Mouse (Mus musculus): Measurements from ENCODE around the gene Susd3. TPM values are rescaled to one million over a fixed set of nuclear protein-coding genes. Genes with fewer than 3 reads are reported as not detected.

Gene Susd3
- polyA plus RNA-seq, 1 experiment from 2014 or later: 0.32 TPM

DNA sequence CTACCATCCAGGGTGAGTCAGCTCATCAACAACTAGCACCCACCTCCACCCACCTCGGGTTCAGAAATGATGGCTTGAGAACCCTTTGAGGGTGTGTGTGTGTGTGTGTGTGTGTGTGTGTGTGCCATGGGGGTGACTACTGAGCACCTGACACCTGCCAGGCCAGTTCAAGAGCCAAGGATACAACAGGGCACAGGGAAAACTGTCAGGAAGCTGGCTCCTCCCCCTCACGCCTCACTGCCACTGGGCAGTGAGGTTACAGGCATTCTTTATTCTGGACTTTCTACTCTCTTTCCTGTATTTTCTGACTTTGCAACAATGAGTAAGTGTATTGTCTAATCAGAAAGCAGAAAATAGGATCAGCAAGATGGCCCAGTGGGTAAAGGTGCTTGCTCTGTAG, 1.1 kb upstream of the Susd3 start:
- Histone ChIP-seq H3K9me3 (ENCODE audit: control insufficient read depth, low read length) (no peaks in the 10 kb centered on the region), H3K4me3 (replicated peaks; ENCODE audit: low read depth, low read length) (no peak overlapping the region), H3K36me3 (ENCODE audit: control insufficient read depth, insufficient read depth, low read length) (no peaks in the 10 kb centered on the region), H3K27me3 (ENCODE audit: control insufficient read depth, insufficient read depth, low read length) (peaks cover 29% of the 10 kb centered on the region), H3K9ac (replicated peaks; ENCODE audit: low read length) (no peak overlapping the region), H3K4me2 (ENCODE audit: low read length) (no peak overlapping the region), H3K4me1 (ENCODE audit: control insufficient read depth, insufficient read depth, low read length) (peaks cover 7% of the 10 kb centered on the region; the same call in 1 of the 2 replicates), H3K27ac (replicated peaks; ENCODE audit: low read depth, low read length) (no peak overlapping the region)
- DNase-seq (no peak), ATAC-seq (ENCODE audit: low FRiP score, low TSS enrichment) (no peak)
- WGBS: 59% methylated on average over 2 of the region's 2 CpGs

- Histone ChIP-seq H3K36me3 (ENCODE audit: control insufficient read depth, insufficient read depth, low read length) (no peaks in the 10 kb centered on the region), H3K9me3 (ENCODE audit: control insufficient read depth, low read length) (no peaks in the 10 kb centered on the region), H3K9ac (replicated peaks; ENCODE audit: low read length) (no peak overlapping the region), H3K27ac (replicated peaks; ENCODE audit: low read depth, low read length) (no peak overlapping the region), H3K4me1 (ENCODE audit: control insufficient read depth, insufficient read depth, low read length) (peaks cover 7% of the 10 kb centered on the region; the same call in 1 of the 2 replicates), H3K4me2 (ENCODE audit: low read length) (no peak overlapping the region), H3K27me3 (ENCODE audit: control insufficient read depth, insufficient read depth, low read length) (peaks cover 29% of the 10 kb centered on the region), H3K4me3 (replicated peaks; ENCODE audit: low read depth, low read length) (no peak overlapping the region)
- DNase-seq (no peak), ATAC-seq (ENCODE audit: low FRiP score, low TSS enrichment) (no peak)
- WGBS: 70% methylated on average over 3 of the region's 3 CpGs
These were observed 417 bp upstream of the Susd3 start for GRCm38 (mm10) chr13:49248923-49249322.

GRCm38 (mm10) chr13:49247740-49248466, 603 bp downstream of the Susd3 start:
- Histone ChIP-seq H3K9ac (replicated peaks; ENCODE audit: low read length) (0 out of 2 replicates have a peak overlapping the region, but pooled peaks have one; percentile 26), H3K4me2 (ENCODE audit: low read length) (peak overlapping the region; percentile 54), H3K4me1 (ENCODE audit: control insufficient read depth, insufficient read depth, low read length) (peaks cover 7% of the 10 kb centered on the region; the same call in 1 of the 2 replicates), H3K27me3 (ENCODE audit: control insufficient read depth, insufficient read depth, low read length) (peaks cover 29% of the 10 kb centered on the region), H3K27ac (replicated peaks; ENCODE audit: low read depth, low read length) (no peak overlapping the region), H3K4me3 (replicated peaks; ENCODE audit: low read depth, low read length) (peak overlapping the region; percentile 28), H3K9me3 (ENCODE audit: control insufficient read depth, low read length) (no peaks in the 10 kb centered on the region), H3K36me3 (ENCODE audit: control insufficient read depth, insufficient read depth, low read length) (no peaks in the 10 kb centered on the region)
- under 1% methylated on average over 58 of the region's 58 CpGs for WGBS
- no peak for ATAC-seq (ENCODE audit: low FRiP score, low TSS enrichment)
- DNase-seq: peak; percentile 35

- H3K27me3 ChIP-seq (ENCODE audit: control insufficient read depth, insufficient read depth, low read length): peaks cover 29% of the 10 kb centered on the region
- H3K9ac ChIP-seq (replicated peaks; ENCODE audit: low read length): no peak overlapping the region
- no peak for DNase-seq
- H3K36me3 ChIP-seq (ENCODE audit: control insufficient read depth, insufficient read depth, low read length): no peaks in the 10 kb centered on the region
- no peak for ATAC-seq (ENCODE audit: low FRiP score, low TSS enrichment)
- H3K4me2 ChIP-seq (ENCODE audit: low read length): peak overlapping the region; percentile 54
- peak overlapping the region; percentile 28 for H3K4me3 ChIP-seq (replicated peaks; ENCODE audit: low read depth, low read length)
- no peak overlapping the region for H3K27ac ChIP-seq (replicated peaks; ENCODE audit: low read depth, low read length)
- peaks cover 7% of the 10 kb centered on the region; the same call in 1 of the 2 replicates for H3K4me1 ChIP-seq (ENCODE audit: control insufficient read depth, insufficient read depth, low read length)
- 37% methylated on average over 12 of the region's 12 CpGs for WGBS
- H3K9me3 ChIP-seq (ENCODE audit: control insufficient read depth, low read length): no peaks in the 10 kb centered on the region
These were observed 1.2 kb downstream of the Susd3 start for GRCm38 (mm10) chr13:49247232-49247739.

- no peak overlapping the region for H3K4me3 ChIP-seq (replicated peaks; ENCODE audit: low read depth, low read length)
- no peak overlapping the region for H3K27ac ChIP-seq (replicated peaks; ENCODE audit: low read depth, low read length)
- peaks cover 29% of the 10 kb centered on the region for H3K27me3 ChIP-seq (ENCODE audit: control insufficient read depth, insufficient read depth, low read length)
- DNase-seq (no peak), ATAC-seq (ENCODE audit: low FRiP score, low TSS enrichment) (no peak)
- no peaks in the 10 kb centered on the region for H3K36me3 ChIP-seq (ENCODE audit: control insufficient read depth, insufficient read depth, low read length)
- H3K9me3 ChIP-seq (ENCODE audit: control insufficient read depth, low read length): no peaks in the 10 kb centered on the region
- peaks cover 7% of the 10 kb centered on the region; the same call in 1 of the 2 replicates for H3K4me1 ChIP-seq (ENCODE audit: control insufficient read depth, insufficient read depth, low read length)
- no peak overlapping the region for H3K4me2 ChIP-seq (ENCODE audit: low read length)
- 64% methylated on average over 2 of the region's 2 CpGs for WGBS
- no peak overlapping the region for H3K9ac ChIP-seq (replicated peaks; ENCODE audit: low read length)
These were observed 1.9 kb downstream of the Susd3 start for GRCm38 (mm10) chr13:49246626-49247025.

DNA sequence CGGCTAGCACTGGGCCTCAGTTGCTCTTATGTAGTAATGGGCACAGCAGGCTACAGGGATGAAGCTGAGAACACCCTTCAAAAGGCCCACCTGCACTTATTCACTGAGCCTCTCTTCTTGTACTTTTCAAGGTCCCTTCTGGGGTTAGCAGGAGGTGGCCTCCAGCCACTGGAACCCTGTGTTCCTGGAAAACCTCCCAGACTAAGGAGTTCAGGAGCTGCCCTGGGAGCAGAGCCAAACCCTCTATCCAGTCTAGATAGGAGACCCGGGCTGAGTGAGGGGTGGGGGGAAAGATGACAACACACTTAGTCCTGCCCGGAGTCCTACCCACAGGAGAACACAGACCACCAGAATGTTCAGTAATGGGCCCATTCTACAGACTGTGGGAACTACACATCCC, 2.5 kb downstream of the Susd3 start:
- H3K9me3 ChIP-seq (ENCODE audit: control insufficient read depth, low read length): no peaks in the 10 kb centered on the region
- peaks cover 29% of the 10 kb centered on the region for H3K27me3 ChIP-seq (ENCODE audit: control insufficient read depth, insufficient read depth, low read length)
- H3K9ac ChIP-seq (replicated peaks; ENCODE audit: low read length): no peak overlapping the region
- ATAC-seq (ENCODE audit: low FRiP score, low TSS enrichment) (no peak), DNase-seq (no peak)
- WGBS: 84% methylated on average over 3 of the region's 3 CpGs
- no peaks in the 10 kb centered on the region for H3K36me3 ChIP-seq (ENCODE audit: control insufficient read depth, insufficient read depth, low read length)
- H3K4me3 ChIP-seq (replicated peaks; ENCODE audit: low read depth, low read length): no peak overlapping the region
- peaks cover 7% of the 10 kb centered on the region; the same call in 1 of the 2 replicates for H3K4me1 ChIP-seq (ENCODE audit: control insufficient read depth, insufficient read depth, low read length)
- H3K4me2 ChIP-seq (ENCODE audit: low read length): no peak overlapping the region
- H3K27ac ChIP-seq (replicated peaks; ENCODE audit: low read depth, low read length): no peak overlapping the region

DNA sequence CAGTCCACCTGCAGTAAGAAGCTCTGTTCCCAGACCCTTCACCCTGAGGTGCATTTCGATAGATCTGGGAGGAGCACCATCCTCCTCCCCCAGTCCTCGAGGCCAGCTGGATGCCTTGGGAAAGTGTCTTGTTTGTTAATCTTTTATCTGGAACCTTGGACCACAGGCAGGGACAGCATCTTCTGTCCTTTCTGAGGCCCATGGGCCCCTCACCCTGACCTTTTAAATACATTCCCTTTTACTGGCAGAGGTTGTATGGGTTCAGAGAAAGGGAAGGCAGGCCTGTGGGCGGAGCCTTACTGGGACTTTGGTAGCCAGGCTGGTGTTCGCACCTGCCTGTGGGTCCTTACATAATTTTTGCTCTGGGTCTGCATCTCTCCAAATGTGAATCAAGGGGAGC, 3.3 kb downstream of the Susd3 start:
- ATAC-seq (ENCODE audit: low FRiP score, low TSS enrichment): no peak
- Histone ChIP-seq H3K36me3 (ENCODE audit: control insufficient read depth, insufficient read depth, low read length) (no peaks in the 10 kb centered on the region), H3K9ac (replicated peaks; ENCODE audit: low read length) (no peak overlapping the region), H3K4me1 (ENCODE audit: control insufficient read depth, insufficient read depth, low read length) (peaks cover 7% of the 10 kb centered on the region; the same call in 1 of the 2 replicates), H3K27me3 (ENCODE audit: control insufficient read depth, insufficient read depth, low read length) (peaks cover 29% of the 10 kb centered on the region), H3K27ac (replicated peaks; ENCODE audit: low read depth, low read length) (no peak overlapping the region), H3K4me2 (ENCODE audit: low read length) (no peak overlapping the region), H3K4me3 (replicated peaks; ENCODE audit: low read depth, low read length) (no peak overlapping the region), H3K9me3 (ENCODE audit: control insufficient read depth, low read length) (no peaks in the 10 kb centered on the region)
- WGBS: 48% methylated on average over 4 of the region's 4 CpGs
- DNase-seq: no peak

GRCm38 (mm10) chr13:49243492-49243891, 5.0 kb downstream of the Susd3 start:
- no peak overlapping the region for H3K4me2 ChIP-seq (ENCODE audit: low read length)
- no peak overlapping the region for H3K27ac ChIP-seq (replicated peaks; ENCODE audit: low read depth, low read length)
- 94% methylated on average over 2 of the region's 2 CpGs for WGBS
- peaks cover 7% of the 10 kb centered on the region; the same call in 1 of the 2 replicates for H3K4me1 ChIP-seq (ENCODE audit: control insufficient read depth, insufficient read depth, low read length)
- no peak overlapping the region for H3K4me3 ChIP-seq (replicated peaks; ENCODE audit: low read depth, low read length)
- H3K27me3 ChIP-seq (ENCODE audit: control insufficient read depth, insufficient read depth, low read length): peaks cover 27% of the 10 kb centered on the region
- H3K36me3 ChIP-seq (ENCODE audit: control insufficient read depth, insufficient read depth, low read length): no peaks in the 10 kb centered on the region
- DNase-seq (no peak), ATAC-seq (ENCODE audit: low FRiP score, low TSS enrichment) (no peak)
- H3K9me3 ChIP-seq (ENCODE audit: control insufficient read depth, low read length): no peaks in the 10 kb centered on the region
- no peak overlapping the region for H3K9ac ChIP-seq (replicated peaks; ENCODE audit: low read length)

Measured in midbrain, embryonic 14.5 days (tissue).